Mouse (Mus musculus): Measurements from ENCODE around the gene Cmas. TPM values are rescaled to one million over a fixed set of nuclear protein-coding genes. Genes with fewer than 3 reads are reported as not detected.

The Cmas gene
- polyA plus RNA-seq, 1 experiment from 2014 or later, result 117 TPM

DNA sequence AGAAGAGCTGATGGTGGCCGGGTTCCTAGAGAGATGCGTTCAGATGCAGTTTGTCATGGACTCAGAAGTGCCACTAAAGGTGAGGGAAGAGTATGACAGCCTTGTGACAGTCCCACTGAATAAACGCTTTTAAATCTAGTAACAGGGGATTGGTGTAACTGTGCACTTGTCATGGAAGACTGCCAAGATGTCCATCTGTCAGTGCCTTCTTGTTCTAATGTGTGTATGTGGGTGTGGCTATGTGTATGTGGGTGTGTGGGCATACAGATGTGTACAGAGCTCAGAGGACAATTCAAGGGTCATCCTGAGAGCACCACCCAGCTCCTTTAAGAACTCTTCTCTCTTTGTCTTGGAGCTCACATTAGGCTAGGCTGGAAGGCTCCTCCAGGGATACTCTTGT, 59.0 kb downstream of the Cmas start:
- Histone ChIP-seq H3K27me3 (ENCODE audit: control insufficient read depth, insufficient read depth, low read length) (no peaks in the 10 kb centered on the region), H3K4me1 (ENCODE audit: control insufficient read depth, insufficient read depth, low read length) (no peaks in the 10 kb centered on the region), H3K27ac (ENCODE audit: low read depth, low read length) (no peak overlapping the region), H3K9me3 (replicated peaks; ENCODE audit: control insufficient read depth, low read length) (no peaks in the 10 kb centered on the region), H3K36me3 (ENCODE audit: control insufficient read depth, insufficient read depth, low read length) (no peaks in the 10 kb centered on the region), H3K4me2 (no peak overlapping the region), H3K4me3 (ENCODE audit: low read depth, low read length) (no peak overlapping the region), H3K9ac (ENCODE audit: low read depth, low read length) (no peak overlapping the region)
- no peak for ATAC-seq (replicated peaks; ENCODE audit: insufficient number of reproducible peaks, low FRiP score, low TSS enrichment)
- WGBS (ENCODE audit: insufficient replicate concordance), result 76% methylated on average over 3 of the region's 3 CpGs

DNA sequence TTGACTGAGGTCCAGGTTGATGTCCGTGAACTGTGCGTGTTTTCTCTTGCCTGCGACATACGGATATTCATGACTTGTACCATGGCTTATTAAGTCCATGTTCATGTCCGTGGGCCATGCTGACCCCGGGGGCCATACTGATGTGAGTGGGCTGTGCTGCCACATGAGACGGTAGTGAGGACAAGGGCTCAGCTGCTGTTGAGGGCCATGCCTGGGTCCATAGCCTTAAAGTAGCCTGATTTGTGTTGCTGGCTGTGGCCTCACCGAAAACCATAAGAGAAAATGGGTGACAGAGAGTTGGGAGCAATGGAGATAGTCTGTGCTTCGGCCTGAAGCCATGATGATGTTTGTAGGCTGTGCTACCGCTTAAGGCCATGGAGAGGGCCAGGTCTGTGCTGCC, 61.8 kb downstream of the Cmas start:
- Histone ChIP-seq H3K27ac (ENCODE audit: low read depth, low read length) (no peak overlapping the region), H3K4me3 (ENCODE audit: low read depth, low read length) (no peak overlapping the region), H3K36me3 (ENCODE audit: control insufficient read depth, insufficient read depth, low read length) (no peaks in the 10 kb centered on the region), H3K4me2 (no peak overlapping the region), H3K4me1 (ENCODE audit: control insufficient read depth, insufficient read depth, low read length) (no peaks in the 10 kb centered on the region), H3K9me3 (replicated peaks; ENCODE audit: control insufficient read depth, low read length) (no peaks in the 10 kb centered on the region), H3K9ac (ENCODE audit: low read depth, low read length) (no peak overlapping the region), H3K27me3 (ENCODE audit: control insufficient read depth, insufficient read depth, low read length) (no peaks in the 10 kb centered on the region)
- 91% methylated on average over 10 of the region's 10 CpGs for WGBS (ENCODE audit: insufficient replicate concordance)
- ATAC-seq (replicated peaks; ENCODE audit: insufficient number of reproducible peaks, low FRiP score, low TSS enrichment), result no peak

DNA sequence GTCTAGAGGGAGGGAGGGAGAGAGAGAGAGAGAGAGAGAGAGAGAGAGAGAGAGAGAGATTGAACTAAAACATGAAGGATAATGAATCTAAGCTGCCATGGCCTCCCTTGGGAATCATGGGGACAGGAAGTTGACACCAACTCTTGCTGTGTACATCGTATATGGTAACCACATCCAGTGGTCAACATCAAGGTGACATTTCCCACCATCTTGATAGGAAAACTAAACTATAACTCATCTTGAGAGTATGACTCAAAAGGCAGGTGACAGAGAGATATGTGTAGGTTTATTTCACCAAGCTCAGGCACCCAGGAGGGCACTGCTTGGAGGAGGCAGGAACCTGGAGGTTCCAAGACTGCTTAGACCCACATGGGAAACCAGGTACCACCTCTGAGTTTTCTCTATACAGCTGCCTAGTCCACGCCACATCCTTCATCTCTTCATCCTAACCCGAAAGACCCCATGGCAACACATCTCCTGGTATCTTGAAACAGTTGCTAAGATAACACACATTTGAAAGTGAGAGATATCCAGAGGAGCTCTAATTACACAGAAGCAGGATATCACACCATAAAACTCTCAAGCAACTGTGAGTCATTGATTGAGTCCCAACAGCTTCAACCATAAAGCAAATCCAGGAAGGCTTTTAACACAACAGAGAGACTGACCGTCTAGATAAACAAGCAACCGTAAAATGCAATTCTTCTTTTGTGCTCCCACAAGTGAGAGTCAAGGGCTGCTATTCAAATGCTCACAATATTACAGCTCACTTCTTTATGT, 66.7 kb downstream of the Cmas start:
- Histone ChIP-seq H3K9ac (ENCODE audit: low read depth, low read length) (no peak overlapping the region), H3K4me1 (ENCODE audit: control insufficient read depth, insufficient read depth, low read length) (no peaks in the 10 kb centered on the region), H3K9me3 (replicated peaks; ENCODE audit: control insufficient read depth, low read length) (no peaks in the 10 kb centered on the region), H3K4me2 (no peak overlapping the region), H3K36me3 (ENCODE audit: control insufficient read depth, insufficient read depth, low read length) (no peaks in the 10 kb centered on the region), H3K27ac (ENCODE audit: low read depth, low read length) (no peak overlapping the region), H3K27me3 (ENCODE audit: control insufficient read depth, insufficient read depth, low read length) (no peaks in the 10 kb centered on the region), H3K4me3 (ENCODE audit: low read depth, low read length) (no peak overlapping the region)
- WGBS (ENCODE audit: insufficient replicate concordance), result 63% methylated on average over 5 of the region's 5 CpGs
- no peak for ATAC-seq (replicated peaks; ENCODE audit: insufficient number of reproducible peaks, low FRiP score, low TSS enrichment)

Other genes starting within 250 kb of the Cmas start
- gene Ldhb, start 248.7 kb upstream of the Cmas start, polyA plus RNA-seq (2014; fragmentation: Nextera tagmentation; extraction: Ambion mirVana), result 651 and 686 TPM in 2 replicates
- 2.2 and 3.0 TPM in 2 replicates for gene Kcnj8, start 185.1 kb upstream of the Cmas start, polyA plus RNA-seq (2014; fragmentation: Nextera tagmentation; extraction: Ambion mirVana)
- gene Abcc9, start 54.4 kb upstream of the Cmas start, polyA plus RNA-seq (2014; fragmentation: Nextera tagmentation; extraction: Ambion mirVana), result 21.1 and 21.6 TPM in 2 replicates
- gene Sult6b2, start 47.8 kb downstream of the Cmas start, polyA plus RNA-seq (2014; fragmentation: Nextera tagmentation; extraction: Ambion mirVana), result 0.14 TPM in 1 of 2 replicates, not detected in the other
- gene St8sia1, start 207.8 kb downstream of the Cmas start, polyA plus RNA-seq (2014; fragmentation: Nextera tagmentation; extraction: Ambion mirVana), result 3.6 and 5.2 TPM in 2 replicates

Measured in heart, embryonic 11.5 days (tissue).